Mouse (Mus musculus) naive thymus-derived CD4-positive, alpha-beta T cell, adult 5 months (primary cell): ENCODE data around the gene Eef1akmt2. TPM values are rescaled to one million over a fixed set of nuclear protein-coding genes. Genes with fewer than 3 reads are reported as not detected.

Experiments
- polyA plus RNA-seq: library from polyadenylated mRNA; unstranded; fragments of 100-300 nt; shearing (Covaris generic); gene quantifications from one replicate; pipeline ENCODE4 v1.2.1, GENCODE M21; 2017

The Eef1akmt2 gene
- polyA plus RNA-seq: 25.5 TPM

GRCm38 (mm10) chr7:132852173-132852844 lies at the start of gene Eef1akmt2:
TSS of gene Eef1akmt2 (minus strand) at chr7:132852673.

GRCm38 (mm10) chr7:132859042-132859958 lies 6.8 kb upstream of the Eef1akmt2 start, which contains the start of gene Abraxas2:
TSS of gene Abraxas2 (plus strand) at chr7:132859225.

GRCm38 (mm10) chr7:132813416-132814088 lies 38.9 kb downstream of the Eef1akmt2 start, which contains the start of gene Fam53b:
TSS of gene Fam53b (minus strand) at chr7:132813886.

Other genes with a start within 250 kb of the Eef1akmt2 start
- gene Lhpp, start 242.0 kb downstream of the Eef1akmt2 start, polyA plus RNA-seq: 1.9 TPM
- 113 TPM for gene Fam53b, start 38.8 kb downstream of the Eef1akmt2 start, polyA plus RNA-seq
- 42.2 TPM for gene Abraxas2, start 6.6 kb upstream of the Eef1akmt2 start, polyA plus RNA-seq
- gene Zranb1, start 78.5 kb upstream of the Eef1akmt2 start, polyA plus RNA-seq: 59.0 TPM